Mouse (Mus musculus): ENCODE measurements around the gene Pip4p1. TPM values are rescaled to one million over a fixed set of nuclear protein-coding genes. Genes with fewer than 3 reads are reported as not detected.
"Not testable (repeated sequence)": the region's sequence is repeated elsewhere in the genome, so short reads cannot be mapped to it uniquely, and the experiment has no call there.

Gene Pip4p1
- polyA plus RNA-seq, 1 experiment from 2014 or later: 23.2 TPM

- Histone ChIP-seq H3K27me3 (no peaks in the 10 kb centered on the region), H3K4me3 (replicated peaks) (no peak overlapping the region), H3K9me3 (replicated peaks) (no peaks in the 10 kb centered on the region), H3K9ac (no peak overlapping the region), H3K4me2 (no peak overlapping the region), H3K4me1 (replicated peaks) (peaks cover 9% of the 10 kb centered on the region), H3K27ac (no peak overlapping the region), H3K36me3 (peaks cover 11% of the 10 kb centered on the region)
- 44% methylated on average over 4 of the region's 4 CpGs for WGBS (ENCODE audit: insufficient replicate concordance)
- ATAC-seq (ENCODE audit: low read depth) (no peak), DNase-seq (no peak)
Measured at GRCm38 (mm10) chr14:50908126-50908525, 22.5 kb downstream of the Pip4p1 start.

- not testable (repeated sequence) for H3K4me2 ChIP-seq; H3K4me3 ChIP-seq (replicated peaks); DNase-seq; H3K4me1 ChIP-seq (replicated peaks); H3K27me3 ChIP-seq; ATAC-seq (ENCODE audit: low read depth); H3K36me3 ChIP-seq; H3K9me3 ChIP-seq (replicated peaks); H3K27ac ChIP-seq; H3K9ac ChIP-seq
Measured at GRCm38 (mm10) chr14:50905327-50905726, 25.3 kb downstream of the Pip4p1 start.

- DNase-seq (no peak), ATAC-seq (ENCODE audit: low read depth) (no peak)
- no peak overlapping the region for H3K27ac ChIP-seq
- no peaks in the 10 kb centered on the region for H3K36me3 ChIP-seq
- 74% methylated on average over 4 of the region's 4 CpGs for WGBS (ENCODE audit: insufficient replicate concordance)
- H3K4me2 ChIP-seq: no peak overlapping the region
- H3K9me3 ChIP-seq (replicated peaks): no peaks in the 10 kb centered on the region
- H3K4me3 ChIP-seq (replicated peaks): no peak overlapping the region
- H3K4me1 ChIP-seq (replicated peaks): peaks cover 9% of the 10 kb centered on the region
- no peak overlapping the region for H3K9ac ChIP-seq
- no peaks in the 10 kb centered on the region for H3K27me3 ChIP-seq
Measured at GRCm38 (mm10) chr14:50904828-50905129, 25.9 kb downstream of the Pip4p1 start.

- Histone ChIP-seq H3K27me3 (no peaks in the 10 kb centered on the region), H3K9ac (peak overlapping the region; percentile 49; the same call in 1 of the 2 replicates), H3K4me3 (replicated peaks) (peak overlapping the region; percentile 52), H3K36me3 (no peaks in the 10 kb centered on the region), H3K4me2 (peak overlapping the region; percentile 77), H3K27ac (no peak overlapping the region), H3K4me1 (replicated peaks) (peaks cover 9% of the 10 kb centered on the region), H3K9me3 (replicated peaks) (no peaks in the 10 kb centered on the region)
- DNase-seq (no peak), ATAC-seq (ENCODE audit: low read depth) (peak; percentile 78)
- WGBS (ENCODE audit: insufficient replicate concordance): 7% methylated on average over 26 of the region's 26 CpGs
Measured at GRCm38 (mm10) chr14:50903973-50904827, 26.5 kb downstream of the Pip4p1 start.

- not testable (repeated sequence) for H3K9ac ChIP-seq; H3K4me1 ChIP-seq (replicated peaks); DNase-seq; ATAC-seq (ENCODE audit: low read depth); H3K4me3 ChIP-seq (replicated peaks); H3K9me3 ChIP-seq (replicated peaks); H3K36me3 ChIP-seq; H3K4me2 ChIP-seq; H3K27ac ChIP-seq
- 41% methylated on average over 2 of the region's 2 CpGs for WGBS (ENCODE audit: insufficient replicate concordance)
- H3K27me3 ChIP-seq: peaks cover 20% of the 10 kb centered on the region
Measured at GRCm38 (mm10) chr14:50897992-50898391, 32.7 kb downstream of the Pip4p1 start.

- Histone ChIP-seq H3K4me2 (peak within 1 kb of the TSS; percentile 64), H3K9ac (peak within 1 kb of the TSS; percentile 49), H3K27me3 (peaks cover 20% of the 10 kb centered on the region), H3K27ac (no peak within 1 kb of the TSS), H3K36me3 (no peaks in the 10 kb centered on the region), H3K4me3 (replicated peaks) (peak within 1 kb of the TSS; percentile 45), H3K9me3 (replicated peaks) (no peaks in the 10 kb centered on the region), H3K4me1 (replicated peaks) (peaks cover 8% of the 10 kb centered on the region)
- 37% methylated on average over 7 of the region's 7 CpGs for WGBS (ENCODE audit: insufficient replicate concordance)
- DNase-seq (no peak), ATAC-seq (ENCODE audit: low read depth) (no peak)
Measured at GRCm38 (mm10) chr14:50897374-50897765, 33.3 kb downstream of the Pip4p1 start, which contains the start of gene Klhl33. Gene Klhl33, minus strand, starts transcription at chr14:50897507.

GRCm38 (mm10) chr14:50896747-50897373, 33.8 kb downstream of the Pip4p1 start:
- DNase-seq: no peak
- ATAC-seq (ENCODE audit: low read depth): 0 out of 2 replicates have a peak, but pooled peaks have one; percentile 22
- H3K27ac ChIP-seq: no peak overlapping the region
- H3K4me1 ChIP-seq (replicated peaks): peaks cover 8% of the 10 kb centered on the region
- H3K4me2 ChIP-seq: peak overlapping the region; percentile 64
- H3K4me3 ChIP-seq (replicated peaks): peak overlapping the region; percentile 45
- no peaks in the 10 kb centered on the region for H3K9me3 ChIP-seq (replicated peaks)
- H3K36me3 ChIP-seq: no peaks in the 10 kb centered on the region
- WGBS (ENCODE audit: insufficient replicate concordance): 21% methylated on average over 23 of the region's 23 CpGs
- H3K27me3 ChIP-seq: peaks cover 20% of the 10 kb centered on the region
- peak overlapping the region; percentile 49 for H3K9ac ChIP-seq

GRCm38 (mm10) chr14:50895985-50896746, 34.5 kb downstream of the Pip4p1 start:
- WGBS (ENCODE audit: insufficient replicate concordance): 20% methylated on average over 19 of the region's 19 CpGs
- H3K9me3 ChIP-seq (replicated peaks): no peaks in the 10 kb centered on the region

GRCm38 (mm10) chr14:50895407-50895806, 35.2 kb downstream of the Pip4p1 start:
- peaks cover 8% of the 10 kb centered on the region for H3K4me1 ChIP-seq (replicated peaks)
- no peak overlapping the region for H3K27ac ChIP-seq
- no peak overlapping the region for H3K9ac ChIP-seq
- H3K36me3 ChIP-seq: no peaks in the 10 kb centered on the region
- DNase-seq (no peak), ATAC-seq (ENCODE audit: low read depth) (no peak)
- no peak overlapping the region for H3K4me3 ChIP-seq (replicated peaks)
- H3K4me2 ChIP-seq: no peak overlapping the region
- peaks cover 20% of the 10 kb centered on the region for H3K27me3 ChIP-seq
- no peaks in the 10 kb centered on the region for H3K9me3 ChIP-seq (replicated peaks)

More at GRCm38 (mm10) chr14:50895985-50896746, 34.5 kb downstream of the Pip4p1 start:
- DNase-seq (no peak), ATAC-seq (ENCODE audit: low read depth) (peak; percentile 57)
- Histone ChIP-seq H3K4me3 (replicated peaks) (peak overlapping the region; percentile 45), H3K9ac (peak overlapping the region; percentile 49), H3K4me1 (replicated peaks) (peaks cover 8% of the 10 kb centered on the region), H3K27ac (no peak overlapping the region), H3K36me3 (no peaks in the 10 kb centered on the region), H3K27me3 (peaks cover 20% of the 10 kb centered on the region), H3K4me2 (peak overlapping the region; percentile 64)

GRCm38 (mm10) chr14:50892541-50893459, 37.9 kb downstream of the Pip4p1 start:
- DNase-seq (no peak), ATAC-seq (ENCODE audit: low read depth) (no peak)
- Histone ChIP-seq H3K4me3 (replicated peaks) (no peak overlapping the region), H3K4me2 (no peak overlapping the region), H3K27ac (no peak overlapping the region), H3K27me3 (peaks cover 20% of the 10 kb centered on the region), H3K9me3 (replicated peaks) (no peaks in the 10 kb centered on the region), H3K36me3 (no peaks in the 10 kb centered on the region), H3K4me1 (replicated peaks) (peaks cover 8% of the 10 kb centered on the region), H3K9ac (no peak overlapping the region)
- 64% methylated on average over 22 of the region's 22 CpGs for WGBS (ENCODE audit: insufficient replicate concordance)
